Mouse (Mus musculus) hindbrain, embryonic 14.5 days (tissue): ENCODE results near the gene Pcmt1. TPM values are rescaled to one million over a fixed set of nuclear protein-coding genes. Genes with fewer than 3 reads are reported as not detected.

Source experiments
- ATAC-seq: fragments of 200-750 bp; cut with Nextera tagmentation; 2 replicates; pipeline ENCODE4 v1.8.0; 2017; ENCODE audit warnings: moderate number of reproducible peaks, mild to moderate bottlenecking, moderate TSS enrichment, moderate library complexity; ENCODE audit not compliant: low FRiP score
- DNase-seq: peaks from one replicate; pipeline ENCODE4 v3.0.0-alpha.2; 2015; ENCODE audit warnings: low spot score
- H3K27ac ChIP-seq: fragments of 300-500 bp; sonication (generic); 2 replicates; pipeline ENCODE4 v1.5.1; 2014; ENCODE audit warnings: mild to moderate bottlenecking, moderate library complexity
- H3K27me3 ChIP-seq: fragments of 300-500 bp; sonication (generic); 2 replicates; pipeline ENCODE4 v1.6.1; 2014; ENCODE audit warnings: mild to moderate bottlenecking, low read length, mixed read lengths; ENCODE audit not compliant: control insufficient read depth, insufficient read depth
- H3K36me3 ChIP-seq: fragments of 300-500 bp; sonication (generic); replicated peaks from 2 replicates; pipeline ENCODE4 v1.6.1; 2014; ENCODE audit not compliant: control insufficient read depth, insufficient read depth
- H3K4me1 ChIP-seq: fragments of 300-500 bp; sonication (generic); replicated peaks from 2 replicates; pipeline ENCODE4 v1.6.1; 2014; ENCODE audit warnings: antibody characterized with exemption, low read length, mixed read lengths; ENCODE audit not compliant: control insufficient read depth, insufficient read depth
- H3K4me2 ChIP-seq: fragments of 300-500 bp; sonication (generic); replicated peaks from 2 replicates; pipeline ENCODE4 v1.6.1; 2014; ENCODE audit warnings: mild to moderate bottlenecking, moderate library complexity
- H3K4me3 ChIP-seq: fragments of 300-500 bp; sonication (generic); replicated peaks from 2 replicates; pipeline ENCODE4 v1.5.1; 2014; ENCODE audit warnings: mild to moderate bottlenecking, low read length
- H3K9ac ChIP-seq: fragments of 300-500 bp; sonication (generic); 2 replicates; pipeline ENCODE4 v1.6.1; 2014
- H3K9me3 ChIP-seq: fragments of 300-500 bp; sonication (generic); 2 replicates; pipeline ENCODE4 v1.6.1; 2016; ENCODE audit warnings: low read length; ENCODE audit not compliant: control insufficient read depth
- WGBS: fragments of 180-500 bp; shearing (Covaris S2); extraction: QIAGEN DNeasy Blood & Tissue Kit; methylation state at CpG from one replicate; pipeline ENCODE4 v1.1.7; 2014; 5-methylcytosine and 5-hydroxymethylcytosine counted together
- polyA plus RNA-seq: library from polyadenylated mRNA; unstranded; fragments of >200 nt; fragmentation: Nextera tagmentation; extraction: Ambion mirVana; gene quantifications from 2 replicates; pipeline ENCODE4 v1.2.1, GENCODE M21; 2014

Gene Pcmt1
- polyA plus RNA-seq, 1 experiment from 2014 or later, result 177 TPM

DNA sequence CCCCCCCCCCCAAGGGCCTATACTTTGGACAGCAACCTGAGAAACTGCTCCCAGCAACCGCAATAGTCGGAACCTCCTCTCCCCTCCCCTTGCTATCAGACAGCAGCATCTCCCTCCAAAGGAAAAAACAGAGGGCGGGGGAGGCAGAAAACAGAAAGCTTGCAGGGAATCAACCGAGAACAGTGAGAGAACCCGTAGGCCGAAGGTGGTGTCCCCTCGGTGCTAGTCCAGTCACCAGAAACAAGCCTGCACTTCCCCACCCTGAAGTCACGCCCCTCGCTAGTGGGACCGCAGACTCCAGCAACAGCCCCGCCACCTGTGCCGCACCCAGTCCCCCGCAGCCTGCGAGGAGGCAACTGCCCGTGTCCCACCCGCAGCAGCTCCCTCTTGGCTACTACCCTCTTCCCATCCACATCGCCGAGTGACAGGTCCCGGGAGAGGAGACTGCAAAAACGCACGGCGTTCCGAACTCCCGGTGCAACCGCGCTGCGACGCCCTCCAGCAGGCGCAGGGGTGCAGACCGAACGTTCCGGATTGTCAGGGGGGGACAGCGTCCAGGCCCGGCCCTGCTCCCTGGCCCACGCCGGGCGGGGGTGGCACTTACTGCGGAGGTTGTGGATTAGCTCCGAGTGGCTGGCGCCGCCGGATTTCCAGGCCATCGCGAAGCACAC, 18.3 kb downstream of the Pcmt1 start:
- H3K4me2 ChIP-seq, result peak overlapping the region; percentile 70
- no peaks in the 10 kb centered on the region for H3K27me3 ChIP-seq
- no peaks in the 10 kb centered on the region for H3K9me3 ChIP-seq
- H3K4me3 ChIP-seq, result peak overlapping the region; percentile 65
- H3K27ac ChIP-seq, result peak overlapping the region; percentile 97
- peaks cover 8% of the 10 kb centered on the region for H3K4me1 ChIP-seq
- DNase-seq (peak; percentile 61), ATAC-seq (peak; percentile 77)
- under 1% methylated on average over 44 of the region's 44 CpGs for WGBS
- H3K9ac ChIP-seq, result peak overlapping the region; percentile 92
- no peaks in the 10 kb centered on the region for H3K36me3 ChIP-seq

DNA sequence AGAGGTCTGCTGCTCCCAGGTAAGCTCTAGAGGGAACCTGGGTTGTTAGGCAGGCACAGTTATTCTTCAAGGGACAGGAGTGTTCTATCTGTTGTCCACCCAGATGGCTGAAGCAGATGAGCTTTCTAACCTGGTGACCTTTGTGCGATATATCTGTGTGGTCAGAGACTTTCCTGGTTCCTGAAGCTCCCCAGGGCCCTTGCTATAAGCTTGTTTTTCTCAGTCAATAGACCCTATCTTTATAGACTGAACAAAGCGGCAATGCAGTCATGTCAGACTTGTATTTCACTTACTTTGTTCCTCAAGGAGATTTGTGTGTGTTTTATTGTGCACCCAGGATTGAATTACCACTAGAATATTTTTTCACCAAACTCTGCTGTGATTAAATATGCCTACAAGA, 29.9 kb downstream of the Pcmt1 start:
- no peaks in the 10 kb centered on the region for H3K4me1 ChIP-seq
- H3K4me2 ChIP-seq, result no peak overlapping the region
- no peaks in the 10 kb centered on the region for H3K27me3 ChIP-seq
- H3K36me3 ChIP-seq, result peaks cover 25% of the 10 kb centered on the region
- WGBS, result 95% methylated on average over 2 of the region's 2 CpGs
- DNase-seq, result no peak
- H3K9me3 ChIP-seq, result no peaks in the 10 kb centered on the region
- no peak overlapping the region for H3K27ac ChIP-seq
- H3K9ac ChIP-seq, result no peak overlapping the region
- H3K4me3 ChIP-seq, result no peak overlapping the region
- no peak for ATAC-seq

DNA sequence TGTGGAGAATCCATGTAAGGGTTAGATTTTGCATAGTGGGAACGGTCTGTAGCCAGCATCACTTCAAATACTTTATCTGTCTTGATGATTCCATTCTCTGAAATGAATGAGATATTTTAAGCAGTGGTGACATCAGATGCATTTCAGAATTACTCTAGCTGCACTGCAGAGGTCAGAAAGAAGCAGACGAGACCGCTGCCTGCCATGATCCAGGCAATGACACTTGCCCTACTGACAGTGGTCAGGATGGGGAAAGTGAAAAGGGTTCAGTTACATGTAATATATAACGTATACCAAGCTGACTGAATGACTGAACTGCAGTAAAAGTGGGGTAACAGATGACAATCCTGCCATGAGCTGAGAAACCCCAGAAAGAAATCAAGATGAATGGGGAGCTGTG, 31.9 kb downstream of the Pcmt1 start:
- H3K4me1 ChIP-seq, result no peaks in the 10 kb centered on the region
- DNase-seq, result no peak
- ATAC-seq, result no peak
- H3K9ac ChIP-seq, result no peak overlapping the region
- H3K36me3 ChIP-seq, result peaks cover 33% of the 10 kb centered on the region
- no peaks in the 10 kb centered on the region for H3K27me3 ChIP-seq
- no peak overlapping the region for H3K27ac ChIP-seq
- no peak overlapping the region for H3K4me3 ChIP-seq
- no peak overlapping the region for H3K4me2 ChIP-seq
- 83% methylated on average over 4 of the region's 4 CpGs for WGBS
- no peaks in the 10 kb centered on the region for H3K9me3 ChIP-seq

DNA sequence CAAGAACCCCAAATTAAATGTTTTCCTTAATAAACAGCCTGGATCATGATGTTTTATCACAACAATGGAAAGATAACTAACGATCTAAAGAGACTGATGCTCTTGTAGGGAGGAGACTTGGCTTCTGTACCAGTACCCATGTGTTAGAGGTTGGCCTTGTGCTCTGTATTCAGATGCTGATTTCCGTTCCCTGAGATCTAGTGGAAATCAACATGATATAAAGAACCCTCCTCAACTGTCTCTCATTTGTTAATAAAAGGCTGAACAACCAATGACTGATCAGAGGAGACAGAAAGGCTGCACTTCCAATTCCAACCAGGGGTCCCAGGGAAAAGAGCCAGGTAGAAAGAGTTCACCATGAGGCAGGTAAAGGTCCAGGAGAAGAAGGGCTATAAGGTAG, 35.0 kb downstream of the Pcmt1 start:
- H3K9me3 ChIP-seq, result no peaks in the 10 kb centered on the region
- no peak overlapping the region for H3K4me3 ChIP-seq
- WGBS, result 81% methylated on average over 2 of the region's 2 CpGs
- peaks cover 59% of the 10 kb centered on the region for H3K36me3 ChIP-seq
- no peak for DNase-seq
- no peak overlapping the region for H3K27ac ChIP-seq
- no peaks in the 10 kb centered on the region for H3K4me1 ChIP-seq
- ATAC-seq, result no peak
- no peak overlapping the region for H3K4me2 ChIP-seq
- H3K27me3 ChIP-seq, result no peaks in the 10 kb centered on the region
- no peak overlapping the region for H3K9ac ChIP-seq

DNA sequence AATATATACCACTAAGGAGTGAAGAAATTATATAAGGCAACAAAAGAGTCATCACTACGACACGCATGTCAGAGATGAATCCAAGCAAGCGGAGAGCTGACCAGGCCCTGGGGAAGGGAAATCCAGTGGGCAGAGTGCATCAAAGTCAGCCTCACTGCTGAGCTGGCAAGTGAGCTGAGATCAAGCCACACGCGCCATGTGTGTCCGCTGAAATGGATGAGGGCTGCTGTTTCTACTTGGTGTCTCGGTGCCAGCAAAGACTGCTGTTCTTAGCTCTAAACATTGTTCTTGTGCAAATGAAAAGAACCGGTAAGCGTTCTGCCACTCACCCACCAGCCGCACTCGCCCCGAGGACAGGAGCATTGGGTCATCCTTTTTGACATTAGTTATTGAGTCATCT, 40.6 kb downstream of the Pcmt1 start:
- no peaks in the 10 kb centered on the region for H3K9me3 ChIP-seq
- H3K27me3 ChIP-seq, result no peaks in the 10 kb centered on the region
- no peak overlapping the region for H3K27ac ChIP-seq
- no peaks in the 10 kb centered on the region for H3K4me1 ChIP-seq
- DNase-seq, result no peak
- peaks cover 73% of the 10 kb centered on the region for H3K36me3 ChIP-seq
- no peak overlapping the region for H3K9ac ChIP-seq
- no peak overlapping the region for H3K4me2 ChIP-seq
- no peak overlapping the region for H3K4me3 ChIP-seq
- no peak for ATAC-seq
- WGBS, result 96% methylated on average over 12 of the region's 12 CpGs

DNA sequence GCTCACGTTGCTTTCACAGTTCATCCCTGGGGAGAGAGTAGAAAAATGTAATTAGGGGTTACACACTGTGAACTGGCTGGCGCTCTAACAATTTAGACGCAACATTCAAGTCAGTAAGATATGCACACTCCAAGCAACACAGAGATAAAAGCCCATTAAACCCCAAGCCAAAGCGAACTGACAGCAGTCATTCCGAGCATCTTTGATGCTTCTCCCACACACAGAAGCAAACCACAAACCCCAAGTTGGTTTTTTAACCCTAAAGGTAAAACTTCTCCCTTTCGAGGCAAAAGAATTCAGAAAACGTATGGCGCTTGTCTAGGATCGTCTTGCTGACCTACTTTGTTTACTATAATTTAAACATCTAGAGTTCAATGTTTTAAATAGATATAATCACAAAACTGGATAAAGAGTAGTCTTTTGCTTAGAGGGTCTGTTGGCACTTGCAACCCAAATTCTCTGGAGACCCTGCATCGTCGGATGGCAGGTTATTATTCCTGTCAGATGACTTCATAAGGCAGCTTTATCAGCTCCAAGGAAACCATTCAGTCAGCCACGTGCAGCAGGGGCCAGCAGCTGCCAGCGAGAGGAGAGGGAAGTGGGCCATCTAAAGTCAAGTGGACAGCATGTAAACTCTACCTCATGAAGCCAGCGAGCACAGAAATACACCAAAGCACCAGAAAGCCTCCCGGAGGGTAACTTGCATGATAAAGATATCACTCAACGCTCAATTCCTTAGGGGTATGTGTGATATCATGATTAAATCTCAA, 49.8 kb downstream of the Pcmt1 start:
- no peaks in the 10 kb centered on the region for H3K9me3 ChIP-seq
- H3K36me3 ChIP-seq, result peaks cover 60% of the 10 kb centered on the region
- no peak for ATAC-seq

DNA sequence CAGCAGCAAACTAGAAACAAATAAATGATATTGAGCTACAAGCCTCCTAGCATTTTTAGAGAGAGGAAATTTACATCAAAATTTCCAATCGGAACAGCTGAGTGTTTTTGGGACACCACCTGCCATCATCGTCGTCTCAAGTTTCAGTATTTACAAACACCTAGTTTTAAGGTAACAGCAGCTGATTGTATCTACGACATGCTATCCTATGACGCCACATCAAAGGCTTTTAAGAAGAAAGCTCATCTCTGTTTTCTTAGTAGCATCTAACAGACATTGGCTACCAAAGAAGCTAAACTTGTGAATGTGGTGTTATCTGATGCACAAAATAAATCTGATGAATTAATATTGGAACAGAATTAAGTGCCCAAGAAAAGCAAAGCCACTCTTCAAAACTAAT, 50.6 kb downstream of the Pcmt1 start:
- WGBS, result 94% methylated on average over 5 of the region's 5 CpGs
- no peak for DNase-seq
- Histone ChIP-seq H3K9ac (no peak overlapping the region), H3K4me3 (no peak overlapping the region), H3K27me3 (no peaks in the 10 kb centered on the region), H3K4me2 (no peak overlapping the region), H3K4me1 (no peaks in the 10 kb centered on the region), H3K9me3 (no peaks in the 10 kb centered on the region), H3K36me3 (peaks cover 60% of the 10 kb centered on the region), H3K27ac (no peak overlapping the region)
- ATAC-seq, result no peak

More for the DNA sequence above, 49.8 kb downstream of the Pcmt1 start:
- H3K4me3 ChIP-seq, result no peak overlapping the region
- no peaks in the 10 kb centered on the region for H3K4me1 ChIP-seq
- no peak overlapping the region for H3K27ac ChIP-seq
- H3K4me2 ChIP-seq, result no peak overlapping the region
- WGBS, result 77% methylated on average over 16 of the region's 16 CpGs
- H3K27me3 ChIP-seq, result no peaks in the 10 kb centered on the region
- no peak for DNase-seq
- no peak overlapping the region for H3K9ac ChIP-seq

DNA sequence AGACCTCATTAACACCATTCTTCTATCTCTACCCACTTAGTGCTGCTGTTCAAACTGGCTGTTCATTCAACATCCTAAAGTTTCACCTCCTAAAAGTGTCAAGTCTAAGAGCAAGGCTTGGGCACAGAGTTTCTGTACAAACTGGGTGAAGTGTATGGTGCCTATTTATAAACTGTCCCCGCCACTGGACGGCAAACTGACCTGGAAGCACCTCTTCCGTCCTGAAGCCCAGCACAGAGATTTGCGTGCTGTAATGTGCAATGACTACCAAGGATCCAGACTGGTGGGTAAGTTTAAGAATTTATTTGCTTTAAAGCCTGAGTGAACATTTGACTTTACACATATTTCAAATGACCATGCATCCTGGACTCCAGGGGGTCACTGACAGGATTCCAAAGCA, 51.8 kb downstream of the Pcmt1 start:
- Histone ChIP-seq H3K4me1 (no peaks in the 10 kb centered on the region), H3K4me2 (no peak overlapping the region), H3K4me3 (no peak overlapping the region), H3K36me3 (peaks cover 66% of the 10 kb centered on the region), H3K27ac (no peak overlapping the region), H3K27me3 (no peaks in the 10 kb centered on the region), H3K9me3 (no peaks in the 10 kb centered on the region), H3K9ac (no peak overlapping the region)
- DNase-seq (no peak), ATAC-seq (no peak)
- 95% methylated on average over 4 of the region's 4 CpGs for WGBS

DNA sequence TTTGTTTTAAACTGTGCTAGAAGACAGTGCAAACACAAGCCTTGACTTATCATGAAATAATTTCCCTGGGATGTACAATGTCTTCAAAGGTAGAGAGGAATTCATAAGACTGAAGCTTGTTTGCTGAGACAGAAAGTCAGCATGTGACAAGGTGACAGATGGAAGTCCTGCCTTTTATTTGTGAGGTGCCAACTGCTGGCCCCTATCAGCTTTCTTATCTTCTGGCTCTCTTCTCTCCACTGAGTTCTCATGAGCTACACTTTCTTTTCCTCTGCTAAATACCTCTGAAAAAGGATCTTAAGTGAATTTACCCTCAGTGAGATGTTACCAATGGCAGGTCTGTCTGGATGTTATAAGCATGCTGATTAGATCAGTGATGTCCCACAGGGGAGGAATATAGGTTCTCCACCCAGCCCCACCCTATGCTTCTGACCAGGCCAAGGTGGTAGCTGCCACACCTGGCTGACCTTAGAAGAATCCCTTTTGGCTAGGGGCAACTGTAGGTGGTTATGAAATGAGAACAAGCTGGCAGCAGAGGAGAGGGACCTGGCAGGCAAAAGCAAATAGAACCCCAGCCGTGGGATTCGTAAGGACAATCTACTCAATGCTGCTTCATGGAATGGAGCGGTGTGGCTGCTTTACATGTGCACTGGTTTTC, 56.9 kb downstream of the Pcmt1 start:
- no peak for DNase-seq
- Histone ChIP-seq H3K9ac (no peak overlapping the region), H3K4me1 (no peaks in the 10 kb centered on the region), H3K4me3 (no peak overlapping the region), H3K27me3 (no peaks in the 10 kb centered on the region), H3K36me3 (peaks cover 52% of the 10 kb centered on the region), H3K27ac (no peak overlapping the region), H3K9me3 (no peaks in the 10 kb centered on the region), H3K4me2 (no peak overlapping the region)
- ATAC-seq, result no peak
- 98% methylated on average over 3 of the region's 3 CpGs for WGBS
